Mouse (Mus musculus) megakaryocyte, adult 5-6 weeks (primary cell): ENCODE results near the gene S1pr4. TPM values are rescaled to one million over a fixed set of nuclear protein-coding genes. Genes with fewer than 3 reads are reported as not detected.

Experiments used
- ATAC-seq: 2 replicates; pipeline ENCODE4 v1.8.0; 2016; ENCODE audit warnings: mild to moderate bottlenecking, inconsistent platforms; ENCODE audit not compliant: poor library complexity, severe bottlenecking
- total RNA-seq, 2 experiments: library from RNA; stranded (forward) in 1 of 2; stranded (reverse) in 1 of 2; fragments of 153-499, 151-499 nt in 1 of 2; fragments of 221-1000, 200-1000 nt in 1 of 2; gene quantifications; 2 replicates each; pipeline versions ENCODE4 v1.2.3 to v1.2.4; 2015 to 2017

Gene S1pr4
- total RNA-seq, 2 experiments from 2014 or later = 22.8 to 29.3 TPM

DNA sequence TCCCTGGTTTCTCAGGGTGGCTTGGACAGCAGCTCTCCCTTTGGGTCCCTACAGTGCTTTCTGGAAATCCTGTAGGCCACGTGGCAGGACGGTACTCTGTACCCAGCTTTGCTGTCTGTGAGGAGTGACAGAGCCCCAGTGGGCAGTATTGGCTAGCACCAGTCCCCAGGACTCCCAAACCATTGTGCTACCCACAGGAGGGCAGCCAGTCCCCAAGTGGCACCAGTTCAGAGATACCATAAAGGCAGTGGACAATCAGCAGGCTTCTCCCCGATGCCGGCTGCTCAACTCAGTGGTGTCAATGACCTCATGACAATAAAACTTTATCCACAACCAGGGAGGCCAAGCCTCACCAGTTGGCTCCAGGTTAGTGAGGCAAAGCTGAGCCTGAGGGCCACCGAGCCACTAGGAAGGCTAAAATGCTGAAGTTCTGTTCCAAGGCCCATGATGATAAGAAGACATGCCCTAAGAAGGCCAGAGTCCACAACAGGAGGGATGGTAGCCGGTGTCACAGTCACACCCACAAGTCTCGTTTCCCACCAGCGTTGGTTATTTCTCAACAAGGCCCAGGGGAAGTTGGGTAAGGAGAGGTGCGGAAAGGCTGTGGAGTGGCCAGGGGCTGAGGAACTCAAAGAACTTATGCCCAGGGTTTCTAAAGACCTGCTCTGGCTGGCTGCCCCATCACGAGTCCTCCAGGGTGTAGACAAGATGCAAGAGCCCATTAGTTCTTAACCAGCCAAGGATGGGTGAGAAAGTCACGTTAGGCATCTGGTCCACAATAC, 5.5 kb downstream of the S1pr4 start:
- peak; percentile 47 for ATAC-seq

DNA sequence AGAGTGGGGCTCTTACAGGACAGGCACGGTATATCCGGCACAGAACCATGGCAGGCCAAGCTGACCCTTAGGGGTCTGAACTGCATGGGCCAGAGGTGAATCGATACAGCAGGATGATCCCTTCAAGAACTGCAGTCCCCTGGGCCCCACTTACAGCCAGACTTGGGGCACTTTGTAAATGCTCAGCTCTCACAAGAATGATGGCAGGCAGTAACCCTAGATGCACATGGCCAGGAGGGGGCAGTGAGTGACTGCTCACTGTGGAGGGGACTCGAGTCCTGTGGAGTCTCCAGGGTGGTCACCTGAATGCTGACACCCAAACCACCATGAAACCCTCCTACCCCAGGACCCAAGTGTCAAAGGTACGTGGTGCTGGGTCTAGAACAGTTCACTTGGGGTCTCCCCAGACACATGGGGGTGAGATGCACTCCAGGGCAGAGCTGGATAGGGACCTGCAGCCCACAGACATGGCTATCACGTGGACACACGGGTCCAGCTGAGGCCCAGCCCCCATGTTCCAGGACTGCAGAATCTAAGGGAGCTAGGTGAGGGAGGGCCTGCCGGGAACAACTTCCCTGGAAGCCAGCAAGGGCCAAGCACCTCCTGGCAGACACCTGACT, 6.2 kb downstream of the S1pr4 start:
- no peak for ATAC-seq

DNA sequence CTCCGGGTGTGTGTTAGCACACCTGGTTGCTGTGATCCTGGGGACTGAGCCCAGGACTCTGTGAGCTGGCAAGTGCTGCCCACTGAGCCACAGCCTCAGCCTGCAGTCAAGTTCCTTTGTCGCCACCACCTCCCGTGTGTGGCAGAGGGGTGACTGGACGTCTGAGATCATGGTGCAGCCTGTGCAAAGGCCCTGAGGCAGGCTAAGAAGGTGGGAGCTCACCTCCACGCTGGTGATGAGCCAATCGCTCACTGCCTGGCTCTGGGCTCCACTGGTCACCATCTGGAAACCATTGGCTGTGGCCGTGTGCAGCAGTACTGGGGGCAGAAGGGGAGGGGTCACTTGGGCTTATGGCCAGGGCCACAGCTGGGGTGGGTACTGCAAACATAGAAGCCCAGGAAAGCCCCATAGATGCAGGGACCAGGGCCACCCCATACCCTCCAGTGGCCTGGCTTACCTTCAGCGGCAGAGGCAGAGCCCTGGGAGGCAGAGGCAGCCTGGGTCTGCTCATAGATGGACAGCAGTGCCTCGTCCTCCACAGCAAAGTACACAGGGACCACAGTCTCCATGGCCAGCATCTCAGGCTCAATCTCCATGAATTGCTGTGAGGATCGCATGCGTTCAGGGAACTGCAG, 7.2 kb downstream of the S1pr4 start:
- ATAC-seq = no peak

DNA sequence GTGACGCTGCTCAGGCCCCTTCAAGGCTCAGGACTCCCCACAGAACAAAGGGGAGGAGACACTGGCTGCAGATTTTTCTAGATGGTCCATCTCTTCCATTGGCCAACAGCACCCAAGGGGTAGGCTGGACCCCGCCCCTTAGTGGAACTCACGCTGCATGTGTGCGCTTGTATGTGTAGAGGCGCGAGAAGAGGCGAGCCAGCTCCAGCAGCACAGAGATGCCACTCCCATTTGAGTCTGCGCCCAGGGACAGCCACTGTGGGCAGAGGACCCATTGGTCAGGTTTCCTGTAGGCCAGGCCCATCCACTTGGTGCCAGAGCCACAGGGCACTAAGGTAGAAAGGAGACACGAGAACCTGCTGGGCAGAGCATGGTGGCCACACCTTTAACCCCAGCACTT, 8.9 kb downstream of the S1pr4 start:
- ATAC-seq = no peak

DNA sequence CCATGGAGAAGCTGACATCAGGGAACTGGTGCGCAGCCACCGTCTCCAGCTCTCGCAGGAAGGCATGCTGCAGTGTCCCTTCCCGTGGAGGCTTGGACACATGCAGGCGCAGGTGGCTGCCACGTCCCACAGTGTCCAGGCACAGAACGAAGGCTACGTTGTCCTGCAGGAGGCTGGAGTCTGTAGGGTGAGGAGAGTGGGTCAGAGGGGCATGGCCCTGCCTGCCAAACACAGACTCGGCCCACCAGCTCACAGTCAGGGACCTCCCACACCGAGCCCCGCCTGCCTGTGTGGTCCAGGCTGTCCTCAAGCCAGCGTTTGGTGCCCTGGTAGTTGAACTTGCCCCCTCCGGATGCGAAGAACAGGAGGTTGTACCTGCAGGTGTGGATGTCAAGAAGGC, 10.0 kb downstream of the S1pr4 start:
- ATAC-seq = no peak

DNA sequence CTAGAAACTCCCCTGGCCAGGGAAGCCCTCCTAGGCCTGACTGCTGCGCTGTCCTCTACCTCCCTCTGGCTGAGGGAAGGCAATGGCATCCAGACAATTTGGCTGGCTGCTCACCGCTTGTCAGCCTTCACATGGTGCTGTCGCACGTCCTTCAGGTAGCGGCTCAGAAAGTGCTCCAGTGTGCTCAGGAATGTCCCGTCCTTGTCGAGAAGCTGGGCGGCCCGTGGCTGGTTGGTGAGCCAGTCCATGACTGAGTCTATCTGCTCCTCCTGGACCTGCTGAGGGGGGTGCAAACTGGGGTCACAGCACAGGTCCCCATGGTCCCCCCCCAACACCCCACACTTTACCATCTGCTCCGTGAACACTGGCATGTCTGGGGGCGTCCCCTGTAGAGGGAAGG, 11.9 kb downstream of the S1pr4 start:
- ATAC-seq = no peak

DNA sequence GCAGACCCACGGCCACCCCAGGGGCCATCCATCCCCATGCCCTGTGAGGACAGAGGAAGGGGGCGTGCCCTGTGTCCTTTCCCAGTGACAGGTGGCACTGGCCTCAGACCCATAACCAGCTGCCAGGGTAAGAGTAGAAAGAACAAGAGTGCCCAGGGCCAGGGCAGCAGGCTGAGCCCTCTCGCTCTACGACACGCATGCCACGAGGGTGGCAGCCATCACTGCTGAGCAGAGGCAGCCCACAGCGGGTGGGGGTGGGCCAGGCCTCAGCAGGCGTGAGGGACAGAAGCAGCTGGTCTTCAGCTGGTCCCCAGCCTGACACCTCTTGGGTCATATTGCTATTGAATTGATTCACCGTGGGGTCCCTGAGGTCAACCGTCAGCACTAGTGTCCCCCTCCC, 13.4 kb downstream of the S1pr4 start:
- no peak for ATAC-seq

DNA sequence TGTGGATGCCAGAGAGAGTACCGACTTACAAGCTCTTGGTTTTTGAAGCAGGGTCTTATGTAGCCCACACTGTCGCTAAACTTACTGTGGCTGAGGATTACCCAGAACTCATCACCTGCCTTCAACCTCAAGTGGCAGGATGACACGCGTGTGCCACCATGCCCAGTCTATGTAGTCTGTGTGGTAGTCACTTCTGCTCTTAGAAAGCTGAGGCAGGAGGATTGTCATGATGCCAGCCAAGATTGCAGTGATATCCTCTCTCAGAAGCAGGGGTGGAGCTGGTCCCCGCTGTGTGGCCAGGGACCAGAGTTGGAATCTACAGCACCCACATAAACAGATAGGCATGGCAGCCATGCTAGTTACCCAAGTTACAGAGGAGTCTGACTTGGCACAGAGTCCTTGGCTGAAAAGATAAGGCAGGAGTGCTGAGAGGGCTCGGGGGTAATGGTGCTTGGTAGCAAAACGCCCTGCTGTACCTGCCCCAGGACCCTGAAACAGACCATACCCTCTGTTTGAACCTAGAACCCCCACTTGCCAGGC, 14.4 kb downstream of the S1pr4 start:
- ATAC-seq = no peak

DNA sequence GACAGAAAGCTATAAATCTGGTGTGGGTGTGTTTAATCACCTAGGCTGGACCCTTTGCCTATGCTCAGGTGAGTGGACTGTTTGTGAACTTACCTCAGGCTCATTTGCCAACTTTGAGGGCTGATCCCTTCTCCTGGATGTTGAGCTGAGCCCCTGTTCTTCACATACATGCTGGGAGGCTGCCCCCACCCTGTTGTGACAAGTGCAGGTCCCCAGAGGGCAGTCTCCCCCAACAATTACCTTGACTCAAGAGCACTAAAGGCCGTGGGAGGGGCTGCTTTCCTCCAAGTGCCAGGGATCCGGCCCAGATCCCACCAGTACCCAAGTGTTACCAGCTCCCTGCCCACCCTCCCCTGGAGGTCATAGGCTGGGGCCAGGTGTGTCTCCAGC, 14.9 kb downstream of the S1pr4 start:
- 0 out of 2 replicates have a peak, but pooled peaks have one; percentile 28 for ATAC-seq

DNA sequence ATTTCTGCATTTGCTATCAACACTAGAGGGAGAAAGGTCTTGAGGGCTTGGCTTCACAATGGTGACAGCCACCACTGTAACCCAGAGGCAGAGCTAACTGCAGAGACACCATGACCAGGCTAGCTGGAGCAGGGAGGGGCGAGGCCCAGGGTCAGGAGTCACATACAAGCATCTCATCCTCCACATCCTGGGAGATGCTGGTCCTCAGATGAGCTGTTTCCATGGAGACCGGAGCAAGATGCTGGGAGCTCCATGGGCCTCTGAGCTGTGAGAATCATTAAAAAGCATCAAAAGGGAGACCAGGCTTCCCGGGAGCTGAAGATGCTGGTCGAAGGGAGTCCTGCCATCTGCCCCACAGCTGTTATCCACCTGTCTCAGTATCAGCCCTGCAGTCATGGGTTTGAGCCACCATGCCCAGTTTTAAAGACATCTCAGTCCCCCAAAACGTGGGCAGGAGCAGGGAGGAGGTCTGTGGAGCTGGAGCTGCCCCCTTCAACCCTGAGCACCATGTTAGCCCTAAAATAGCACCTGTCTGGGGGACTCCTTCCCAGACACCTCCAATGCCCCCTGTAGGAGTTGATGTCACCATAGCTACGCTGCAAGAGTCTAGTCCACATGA, 15.4 kb downstream of the S1pr4 start:
- ATAC-seq = no peak

DNA sequence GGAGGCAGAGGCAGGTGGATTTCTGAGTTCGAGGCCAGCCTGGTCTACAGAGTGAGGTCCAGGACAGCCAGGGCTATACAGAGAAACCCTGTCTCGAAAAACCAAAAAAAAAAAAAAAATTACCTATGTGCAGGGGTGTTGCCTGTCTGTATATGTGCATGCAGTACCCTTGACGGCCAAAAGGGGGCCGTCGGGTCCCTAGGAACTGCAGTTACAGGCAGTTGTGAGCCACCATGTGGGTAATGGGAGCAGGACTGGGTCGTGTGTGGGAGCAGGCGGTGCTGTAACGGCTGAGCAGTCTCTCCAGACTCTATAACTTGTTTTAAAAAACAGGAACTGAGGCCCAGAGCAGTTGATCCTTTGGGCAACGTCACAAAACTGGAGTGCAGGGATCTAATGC, 15.9 kb downstream of the S1pr4 start:
- ATAC-seq = peak; percentile 65

DNA sequence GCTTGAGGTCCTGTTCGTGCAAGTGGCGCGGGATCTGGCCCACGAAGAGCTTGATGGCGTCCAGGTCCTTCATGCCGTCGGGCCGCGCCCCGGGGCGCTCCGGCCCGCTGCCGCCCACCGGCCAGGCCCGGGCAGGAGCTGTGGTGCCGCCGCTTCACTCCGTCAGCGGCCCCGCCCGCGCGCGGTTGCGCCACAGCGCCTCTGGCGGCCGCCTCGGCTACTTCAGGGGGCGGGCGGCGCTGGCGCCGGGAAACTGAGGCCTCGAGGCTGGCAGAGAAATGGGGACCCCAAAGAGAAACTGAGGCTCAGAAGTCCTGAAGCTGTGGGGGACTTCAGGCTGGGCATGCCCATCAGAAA, 17.4 kb downstream of the S1pr4 start, which contains the start of gene Celf5:
Gene Celf5 (minus strand): TSS at position 177 of the 357 bp plus-strand sequence.
- peak; percentile 81 for ATAC-seq

DNA sequence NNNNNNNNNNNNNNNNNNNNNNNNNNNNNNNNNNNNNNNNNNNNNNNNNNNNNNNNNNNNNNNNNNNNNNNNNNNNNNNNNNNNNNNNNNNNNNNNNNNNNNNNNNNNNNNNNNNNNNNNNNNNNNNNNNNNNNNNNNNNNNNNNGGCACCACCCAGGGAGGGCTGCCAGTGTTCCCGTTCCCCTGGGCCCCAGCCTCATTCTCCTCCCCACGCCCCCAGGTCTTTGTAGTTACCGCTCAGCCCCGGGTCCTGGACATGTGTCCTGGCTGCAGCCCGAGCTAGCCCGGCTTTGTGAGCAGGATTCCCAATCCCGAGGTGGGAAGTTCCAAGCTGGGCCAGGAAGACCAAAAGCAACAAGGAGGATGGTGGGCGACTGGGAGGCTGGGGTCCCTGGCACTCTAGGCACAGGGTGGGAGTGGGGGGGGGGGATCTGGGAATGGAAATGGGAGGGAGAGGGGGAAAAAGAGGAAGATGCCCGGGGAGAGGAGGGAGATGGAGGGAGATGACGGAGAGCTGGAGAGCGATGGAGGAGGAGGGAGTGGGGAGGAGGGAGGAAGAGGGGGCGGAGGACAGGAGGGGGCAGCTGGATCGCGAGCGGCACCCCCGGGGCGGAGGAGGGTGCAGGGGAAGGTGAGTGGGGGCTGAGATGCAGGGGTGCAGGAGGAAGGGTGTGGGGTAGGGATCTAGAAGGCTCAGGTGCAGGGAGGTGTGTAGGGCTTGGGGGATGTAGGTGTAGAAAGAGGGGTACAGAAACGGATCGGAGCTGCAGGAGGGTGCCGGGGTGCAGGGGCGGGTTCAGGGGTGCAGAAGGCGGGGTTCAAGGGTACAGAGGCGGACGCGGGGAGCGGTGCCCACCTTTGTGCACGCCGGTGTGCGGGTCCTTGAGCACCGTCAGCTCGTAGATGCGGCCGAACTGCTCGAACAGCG, 18.1 kb downstream of the S1pr4 start:
- ATAC-seq = 0 out of 2 replicates have a peak, but pooled peaks have one; percentile 3

DNA sequence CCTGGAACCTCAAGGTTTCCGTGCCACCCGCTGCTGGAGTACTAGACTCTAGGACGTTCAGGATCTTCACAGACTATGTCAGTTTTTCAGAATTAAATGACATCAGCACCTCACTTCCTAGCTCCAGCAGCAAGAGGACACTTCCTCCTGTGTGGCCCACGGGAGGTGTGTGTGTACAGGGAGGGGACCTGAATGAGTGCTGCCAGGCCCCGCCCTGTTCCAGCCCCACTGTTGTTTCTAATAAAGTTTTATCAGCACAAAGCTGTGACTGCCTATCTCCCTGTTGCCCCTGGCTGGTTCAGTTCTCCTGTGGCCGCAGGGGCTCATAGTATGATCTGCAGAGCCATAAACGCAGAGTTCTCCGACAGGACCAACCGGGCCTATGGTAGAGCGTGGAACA, 25.5 kb downstream of the S1pr4 start:
- 0 out of 2 replicates have a peak, but pooled peaks have one; percentile 23 for ATAC-seq

DNA sequence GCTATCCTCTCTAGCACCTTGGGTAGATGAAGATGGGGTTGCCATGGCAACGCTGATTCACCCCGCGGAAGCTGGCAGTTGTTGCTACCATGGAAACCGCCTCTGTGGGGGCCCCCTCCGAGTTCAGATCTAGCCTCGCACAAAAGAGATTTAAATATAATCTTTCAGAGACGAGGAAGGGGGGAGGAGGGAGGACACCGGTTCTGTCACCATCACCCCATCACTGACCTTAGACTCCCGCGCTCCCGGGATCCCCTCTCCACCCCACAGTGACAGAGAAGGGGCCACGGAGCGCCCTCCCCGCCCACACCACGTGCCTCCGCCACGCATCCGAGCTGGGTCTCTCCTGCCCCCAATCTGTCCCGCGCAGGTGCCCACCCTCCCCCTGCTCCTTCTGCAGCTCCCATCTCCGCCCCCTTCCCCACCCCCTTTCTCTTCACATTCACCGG, 26.9 kb downstream of the S1pr4 start:
- no peak for ATAC-seq

DNA sequence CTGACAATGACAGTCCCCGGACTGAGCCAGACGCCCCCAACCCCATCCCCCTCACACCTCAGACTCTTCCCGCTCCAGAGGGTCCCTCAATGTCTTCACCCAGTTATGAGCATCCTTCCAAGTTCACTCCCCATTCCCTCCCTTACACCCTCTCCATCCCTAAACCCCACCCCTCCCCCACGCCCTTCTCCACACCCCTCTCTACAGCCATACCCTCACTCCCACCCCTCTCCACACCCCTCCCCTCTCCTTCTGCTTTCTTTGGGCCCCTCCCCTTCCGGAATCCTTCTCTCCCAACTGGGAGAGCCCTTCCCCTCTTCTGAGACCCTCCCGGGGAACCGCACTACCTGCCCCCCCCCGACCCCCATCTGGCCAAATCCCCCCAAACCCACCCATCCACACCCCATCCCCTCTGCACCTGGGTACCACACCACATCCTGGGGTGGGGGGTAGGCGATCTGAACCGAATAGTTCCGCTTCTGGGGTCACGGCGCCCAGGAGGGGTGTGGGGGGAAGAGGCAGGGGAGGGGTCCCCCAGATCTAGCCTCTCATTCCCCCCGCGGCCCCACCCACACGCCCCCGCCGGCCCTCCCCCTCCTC, 27.4 kb downstream of the S1pr4 start:
- ATAC-seq = no peak

DNA sequence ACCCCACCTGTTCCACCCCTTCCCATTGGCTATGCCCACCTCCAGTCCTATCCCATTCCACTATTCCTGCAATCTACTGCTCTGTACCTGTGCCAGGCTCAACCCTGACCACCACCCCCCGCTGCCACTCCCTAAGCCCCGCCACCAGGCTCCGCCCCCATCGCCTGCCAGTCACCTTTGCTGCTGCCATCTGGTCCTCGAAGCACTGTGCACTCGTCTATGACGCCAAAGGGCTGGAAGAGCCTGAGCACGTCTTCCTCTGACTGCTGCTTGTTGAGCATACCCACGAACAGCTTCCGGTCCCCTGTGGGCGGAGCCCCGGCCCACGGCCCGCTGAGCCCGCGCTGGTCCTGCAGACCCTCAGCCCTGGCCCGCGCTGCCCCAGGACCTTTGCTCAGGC, 29.5 kb downstream of the S1pr4 start:
- ATAC-seq = no peak

DNA sequence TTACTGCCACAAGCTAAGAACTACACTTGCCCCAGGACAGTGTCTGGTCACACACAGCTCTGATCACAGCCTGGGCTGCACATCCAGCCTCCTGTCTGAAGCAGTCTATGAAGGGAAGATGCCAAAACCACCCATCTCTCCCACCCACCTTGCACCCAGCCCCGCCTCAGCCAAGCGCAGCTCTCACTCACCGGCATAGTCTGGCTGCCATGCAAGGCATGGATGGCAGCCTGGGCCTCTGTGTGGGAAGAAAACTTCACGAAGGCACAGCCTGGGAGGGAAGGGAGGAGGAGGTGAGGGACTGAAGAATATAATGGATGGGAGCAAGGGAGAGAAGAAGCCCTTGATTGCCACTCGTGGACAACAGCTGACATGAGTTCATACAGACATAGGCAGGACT, 30.7 kb downstream of the S1pr4 start:
- ATAC-seq = no peak

DNA sequence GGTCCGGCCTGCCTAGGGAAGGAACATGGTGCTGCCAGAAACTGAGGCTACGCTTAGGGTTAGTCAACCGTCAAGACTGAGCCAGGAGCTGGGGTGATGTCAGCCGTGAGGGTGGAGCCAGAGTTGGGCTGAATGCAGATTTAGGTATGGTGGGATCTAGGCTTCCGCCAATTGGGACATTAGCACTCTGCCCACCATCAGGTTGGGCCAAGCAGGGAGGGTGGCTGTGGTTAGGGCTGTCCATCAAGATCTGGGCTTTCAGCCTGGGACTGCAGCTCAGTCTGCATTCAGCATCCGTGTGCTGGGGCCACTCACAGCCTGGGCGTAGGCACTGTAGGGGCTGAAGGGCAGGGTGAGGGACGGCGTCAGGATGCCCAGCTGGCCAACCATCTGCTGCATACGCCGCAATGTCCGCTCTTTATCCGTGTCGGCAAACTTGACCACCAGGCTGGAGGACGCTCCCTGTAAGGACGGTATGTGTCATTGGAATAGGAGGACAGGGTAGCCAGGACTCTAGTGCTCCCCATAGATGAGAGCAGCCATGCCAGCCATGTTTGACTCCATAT, 32.2 kb downstream of the S1pr4 start:
- ATAC-seq = no peak
